Mouse (Mus musculus) retina, embryonic 14.5 days (tissue): Measurements from ENCODE around the gene Mccc1.

ENCODE experiments used
- DNase-seq: peaks from one replicate; pipeline ENCODE4 v3.0.0-alpha.2; 2015; ENCODE audit warnings: low spot score

Gene Mccc1

GRCm38 (mm10) chr3:35964928-35965327 is 35.5 kb downstream of the Mccc1 start:
- DNase-seq, result no peak

DNA sequence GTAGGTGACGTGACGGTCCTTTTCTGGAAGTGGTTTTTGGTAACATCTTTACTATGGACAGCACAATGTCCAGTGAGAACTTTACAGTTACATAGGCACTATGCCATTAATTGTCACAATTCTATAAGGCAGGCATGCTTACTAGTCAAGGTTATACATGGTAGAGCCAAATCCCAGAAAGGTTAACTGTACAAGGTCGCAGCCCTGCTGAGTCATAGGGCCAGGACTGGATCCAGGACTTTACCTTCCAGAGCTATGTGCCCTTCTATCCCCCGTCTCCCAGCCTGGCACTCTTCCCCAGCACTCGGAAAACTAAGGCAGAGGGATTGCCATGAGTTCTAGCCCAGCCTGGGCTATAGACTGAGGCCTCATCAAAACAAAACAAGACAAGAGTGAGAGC is 36.6 kb downstream of the Mccc1 start:
- DNase-seq, result no peak

DNA sequence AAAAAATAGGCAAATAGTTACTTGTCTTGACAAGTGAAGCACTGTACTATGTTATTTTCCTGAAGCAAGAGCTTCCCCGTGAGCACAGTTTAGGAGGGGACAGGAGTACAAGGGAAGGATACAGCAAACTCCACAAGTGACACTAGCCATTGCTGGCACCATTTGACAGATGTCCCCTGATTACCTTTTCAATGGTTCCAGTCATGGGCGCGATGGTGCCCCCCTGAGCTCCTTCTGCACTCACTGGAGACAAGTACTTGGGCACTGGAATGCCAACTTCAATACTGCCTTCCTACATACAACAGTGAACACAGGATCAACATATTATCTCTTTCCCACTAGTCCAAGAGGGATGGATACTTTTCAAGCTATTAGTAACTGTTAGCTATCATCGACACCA is 37.1 kb downstream of the Mccc1 start:
- DNase-seq, result no peak

GRCm38 (mm10) chr3:35962967-35963366 is 37.5 kb downstream of the Mccc1 start:
- DNase-seq, result no peak

DNA sequence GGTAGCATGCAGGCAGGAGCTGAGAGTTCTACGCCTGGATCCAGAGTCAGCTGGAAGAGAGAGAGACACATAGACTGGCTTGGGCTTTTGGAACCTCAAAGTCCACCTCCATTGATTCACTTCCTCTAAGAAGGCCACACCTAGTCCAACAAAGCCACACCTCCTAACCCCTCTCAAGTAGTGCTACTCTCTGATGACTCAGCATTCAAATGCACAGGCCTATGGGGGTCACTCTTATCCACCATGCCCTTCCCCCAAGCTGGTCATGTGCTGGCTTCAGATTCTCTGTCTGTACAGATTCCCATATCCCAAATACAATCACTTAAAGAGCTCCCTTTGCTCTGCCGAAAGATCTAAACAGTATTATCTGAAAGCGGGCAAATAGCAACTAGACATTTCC is 43.2 kb downstream of the Mccc1 start:
- DNase-seq, result no peak

DNA sequence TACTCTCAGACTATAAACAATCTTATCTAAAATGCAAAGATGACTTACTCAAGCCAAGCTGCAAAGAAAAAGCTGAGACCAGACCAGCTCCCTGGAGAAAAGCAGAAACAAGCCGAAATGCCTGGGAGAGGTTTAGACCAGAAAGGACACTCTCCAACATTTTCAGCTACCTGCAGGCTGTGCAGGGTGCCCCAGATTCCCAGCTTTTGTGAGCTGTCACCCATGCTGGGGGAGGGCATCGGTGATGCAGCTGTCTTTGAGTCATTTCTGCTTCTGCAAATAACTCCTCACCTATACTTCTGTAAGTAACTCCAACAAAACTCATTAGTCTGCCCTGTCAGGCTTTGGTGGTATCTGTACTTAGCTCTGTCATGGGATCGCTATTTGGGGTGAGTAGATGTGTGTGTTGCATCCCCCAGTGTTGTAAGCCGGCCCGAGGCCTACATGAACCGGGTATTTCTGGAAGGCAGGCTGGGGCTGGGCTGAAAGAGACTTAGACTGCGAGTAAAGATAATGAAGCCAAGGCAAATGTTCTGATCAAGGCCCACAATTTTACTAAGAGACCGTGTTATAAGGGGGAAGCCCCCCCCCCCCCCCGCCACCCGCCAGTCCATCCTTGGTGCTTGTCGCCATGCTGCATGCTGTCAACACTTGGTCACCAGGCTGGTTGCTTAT is 45.4 kb downstream of the Mccc1 start:
- DNase-seq, result no peak

GRCm38 (mm10) chr3:35953816-35954215 is 46.7 kb downstream of the Mccc1 start:
- no peak for DNase-seq

- DNase-seq, result no peak
These were observed 47.3 kb downstream of the Mccc1 start for GRCm38 (mm10) chr3:35953184-35953583.

DNA sequence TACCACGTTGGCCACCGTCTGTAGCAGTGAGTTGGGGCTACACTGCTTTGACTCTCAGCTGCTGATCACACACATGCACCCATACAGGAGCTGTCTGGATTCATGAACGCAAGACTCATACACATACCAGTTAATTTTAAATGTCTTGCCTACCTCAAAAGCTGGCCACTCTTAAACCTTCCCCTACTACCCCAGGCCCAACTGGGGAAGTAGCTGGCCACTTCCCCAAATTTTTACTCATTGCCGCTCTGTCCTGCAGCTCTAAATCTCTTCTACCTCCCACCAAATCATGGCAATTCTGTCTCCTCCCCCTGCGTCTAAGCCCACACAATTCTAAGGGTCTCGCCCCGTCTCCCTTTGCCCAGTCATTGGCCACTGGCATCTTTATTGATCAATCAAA is 52.3 kb downstream of the Mccc1 start:
- no peak for DNase-seq

DNA sequence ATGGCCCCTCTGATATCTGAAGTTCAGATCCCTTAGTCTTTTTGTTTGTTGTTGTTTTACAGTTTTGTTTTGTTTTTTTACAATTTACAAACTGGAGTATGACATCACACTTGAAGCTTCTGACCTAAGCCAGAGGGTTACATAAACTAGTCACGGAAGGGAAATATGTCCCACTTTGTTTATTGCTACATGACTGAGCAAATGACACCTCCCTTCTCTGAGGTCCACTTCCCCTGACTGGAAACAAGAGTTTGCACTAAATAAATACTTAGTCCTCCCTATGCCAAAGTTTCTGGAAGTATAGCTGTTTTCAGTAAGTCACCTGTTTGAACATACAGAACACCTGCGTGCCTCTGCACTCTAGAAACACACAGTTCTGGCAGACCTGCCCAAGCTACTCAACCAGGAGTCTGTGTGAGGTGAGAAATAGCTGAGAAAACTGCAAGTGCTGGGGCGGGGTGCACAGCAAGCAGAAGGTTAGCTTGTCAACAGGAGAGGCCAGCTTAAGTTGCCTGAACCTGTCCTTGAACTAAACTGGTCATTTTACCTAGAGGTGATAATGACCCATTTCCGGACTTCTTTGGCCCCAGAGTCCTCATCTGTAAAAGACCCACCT is 59.9 kb downstream of the Mccc1 start:
- no peak for DNase-seq

DNA sequence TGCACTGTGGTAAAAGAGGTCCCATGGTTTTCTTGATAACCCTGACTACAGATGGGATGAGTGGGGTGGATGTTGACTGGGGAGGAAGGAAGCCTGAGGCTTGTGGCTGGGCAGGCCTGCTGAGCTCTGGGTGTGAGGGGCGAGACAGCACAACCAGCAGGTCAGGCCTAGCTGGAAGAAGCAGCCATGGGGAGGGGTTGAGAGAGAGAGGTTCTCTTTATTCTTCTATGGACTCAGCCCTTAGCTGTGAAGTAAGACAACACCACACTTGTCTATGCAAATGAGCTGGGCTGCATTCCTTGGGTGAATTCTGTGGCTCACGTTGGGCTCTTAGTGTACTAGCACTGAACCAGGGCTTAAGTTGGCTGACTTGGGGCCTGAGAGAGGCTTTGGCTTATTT is 60.4 kb downstream of the Mccc1 start:
- DNase-seq, result no peak

- DNase-seq, result no peak
These were observed 63.1 kb downstream of the Mccc1 start, which contains the start of gene Dcun1d1 for GRCm38 (mm10) chr3:35937345-35937744. TSS of gene Dcun1d1 (minus strand) at chr3:35937445.

DNA sequence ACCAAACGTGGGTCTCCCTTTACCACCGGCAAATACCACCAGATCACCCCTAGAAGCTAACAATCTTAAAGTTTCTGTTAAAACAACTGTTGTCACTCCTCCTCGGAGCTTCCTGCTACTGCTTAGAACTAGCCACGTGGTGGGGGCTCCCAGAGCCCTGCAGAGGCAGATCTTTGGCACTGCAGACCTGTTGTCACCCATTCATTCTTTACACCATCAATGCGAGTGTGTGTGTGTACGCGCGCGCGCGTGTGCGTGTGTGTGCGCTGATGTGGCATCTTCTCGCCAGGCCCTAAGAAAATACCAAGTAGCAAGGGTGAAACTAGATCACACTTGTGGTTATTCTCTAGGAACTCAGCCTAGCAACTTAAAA is 67.1 kb downstream of the Mccc1 start:
- peak; percentile 59 for DNase-seq

- peak; percentile 81 for DNase-seq
These were observed 67.6 kb downstream of the Mccc1 start for GRCm38 (mm10) chr3:35932735-35933404.

- peak; percentile 66 for DNase-seq
These were observed 68.4 kb downstream of the Mccc1 start for GRCm38 (mm10) chr3:35931896-35932727.

- no peak for DNase-seq
These were observed 69.1 kb downstream of the Mccc1 start for GRCm38 (mm10) chr3:35931359-35931758.

DNA sequence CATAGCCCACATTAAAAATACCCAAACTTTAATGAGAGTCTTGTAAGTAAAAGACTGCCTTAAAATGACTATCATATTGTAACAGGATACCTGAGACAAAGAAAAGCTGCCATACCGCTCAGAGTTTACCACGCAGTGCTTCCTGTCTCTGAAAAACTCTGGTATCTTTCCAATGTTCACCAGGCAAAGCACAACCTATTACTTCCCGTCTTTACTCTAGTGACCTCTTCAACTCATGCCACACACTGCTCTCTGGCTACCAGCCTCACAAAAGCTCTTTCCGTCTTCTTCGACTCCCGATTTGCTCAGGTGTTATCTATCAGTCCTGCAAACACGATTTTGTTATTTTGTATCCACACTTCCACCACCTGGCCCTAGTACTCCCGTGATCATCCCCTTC is 70.6 kb downstream of the Mccc1 start:
- no peak for DNase-seq

DNA sequence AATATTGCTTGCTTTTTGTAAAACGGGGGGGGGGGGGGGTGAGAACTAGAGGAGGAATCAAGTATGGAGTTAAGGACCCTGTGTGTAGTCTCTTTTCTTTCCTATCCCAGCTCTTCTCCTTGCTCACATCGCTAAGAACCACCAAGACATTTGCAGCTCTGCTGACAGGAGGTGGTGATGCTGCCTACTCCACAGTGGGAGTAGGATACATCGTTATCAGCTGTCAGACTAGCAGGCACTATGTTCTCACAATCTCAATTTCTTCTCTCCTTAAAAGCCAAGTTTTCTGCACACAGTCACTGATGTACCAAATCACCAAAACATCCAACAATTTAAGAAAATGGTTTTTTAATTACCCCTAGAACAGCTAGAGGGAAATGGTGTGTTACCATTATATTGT is 71.1 kb downstream of the Mccc1 start:
- no peak for DNase-seq

DNA sequence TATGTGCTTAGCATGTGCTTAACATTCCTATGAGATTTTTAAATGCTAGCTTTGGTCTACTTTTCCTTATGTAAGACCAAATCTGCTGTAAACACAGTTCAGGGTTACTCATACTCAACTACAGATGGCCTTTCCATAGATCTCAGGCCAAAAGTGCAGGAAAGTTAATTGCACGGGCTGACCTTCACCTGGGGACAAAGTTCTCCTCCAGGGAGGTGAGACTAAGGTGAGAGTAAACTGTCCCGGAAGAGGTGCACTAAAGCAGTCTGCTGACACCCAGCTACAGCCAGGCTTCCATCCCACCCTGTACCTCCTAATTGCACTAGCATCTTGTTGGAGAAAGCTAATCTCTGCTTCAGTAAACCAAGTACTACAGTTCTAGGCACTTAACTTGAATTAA is 74.6 kb downstream of the Mccc1 start:
- DNase-seq, result no peak

GRCm38 (mm10) chr3:35924007-35924406 is 76.5 kb downstream of the Mccc1 start:
- DNase-seq, result no peak

DNA sequence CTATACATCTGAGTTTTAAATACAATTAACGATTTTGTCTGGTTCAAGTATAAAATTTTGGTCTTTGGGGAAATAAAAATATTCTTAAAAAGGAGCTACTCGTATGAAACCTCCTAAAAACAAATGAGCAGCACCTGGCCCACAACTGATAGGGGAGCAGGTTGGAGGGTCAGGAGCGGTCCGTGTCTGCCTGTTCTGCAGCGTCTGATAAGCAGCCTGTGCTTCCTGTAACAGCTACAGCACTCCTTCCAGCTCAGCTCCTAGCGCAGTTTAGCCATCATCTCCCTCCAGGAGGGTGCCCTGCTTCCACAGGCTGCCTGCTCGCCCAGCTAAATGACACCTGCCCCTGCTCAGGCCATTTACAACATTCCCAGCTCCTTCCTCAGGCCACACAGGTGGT is 77.0 kb downstream of the Mccc1 start:
- DNase-seq, result no peak

DNA sequence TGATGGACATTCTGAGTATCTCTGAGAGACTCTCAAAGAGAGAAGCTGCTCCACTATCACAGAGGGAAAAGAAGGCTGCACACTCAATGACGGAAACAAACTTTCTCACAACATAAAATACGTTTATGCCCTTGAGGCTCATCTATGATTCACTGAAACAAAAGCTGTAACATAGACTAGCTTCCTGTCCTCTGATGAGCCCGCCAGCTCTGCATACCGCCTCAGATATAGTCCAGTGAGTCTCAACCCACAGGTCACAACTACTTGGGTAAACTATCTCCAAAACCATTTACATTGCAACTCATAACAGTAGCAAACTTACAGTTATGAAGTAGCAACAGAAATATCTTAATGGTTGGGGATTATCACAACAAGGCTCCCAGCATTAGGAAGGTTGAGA is 78.0 kb downstream of the Mccc1 start:
- no peak for DNase-seq

DNA sequence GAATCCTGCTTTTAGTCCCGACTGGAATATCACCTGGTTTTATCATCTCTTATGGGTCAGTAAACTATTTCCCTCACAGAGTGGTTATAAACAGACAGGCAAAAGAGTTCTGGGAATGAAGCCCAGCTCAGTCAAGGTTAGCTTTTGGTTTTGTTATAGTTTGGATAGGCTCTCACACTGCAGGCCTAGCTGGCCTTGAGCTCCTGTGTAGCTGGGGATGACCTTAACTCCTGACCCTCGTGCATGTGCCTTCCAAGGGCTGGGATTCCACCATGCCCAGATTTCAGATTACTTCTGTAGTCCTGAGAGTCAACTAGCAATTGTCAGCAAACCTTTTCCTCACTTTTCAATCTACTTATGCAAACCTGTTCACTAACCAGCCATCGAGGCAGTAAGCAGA is 82.2 kb downstream of the Mccc1 start:
- no peak for DNase-seq
